Mouse (Mus musculus) kidney, postnatal 4 days (tissue): ENCODE data around the gene Usp35.

ENCODE experiments used
- DNase-seq, 2 experiments: peaks; one replicate each; pipeline ENCODE4 v3.0.0; 2021; ENCODE audit warnings: mixed read lengths in 2 of 2

Gene Usp35

GRCm38 (mm10) chr7:97331726-97332666, at the start of gene Usp35, which contains the start of gene Kctd21:
Gene Usp35 (minus strand): TSS chr7:97332020.
Gene Kctd21 (plus strand): TSS chr7:97332327.
- DNase-seq = peak; percentile 95 to 97

- no peak for DNase-seq
Observed at GRCm38 (mm10) chr7:97380500-97381123, 48.8 kb upstream of the Usp35 start.

GRCm38 (mm10) chr7:97379304-97379703, 47.5 kb upstream of the Usp35 start:
- DNase-seq = no peak

GRCm38 (mm10) chr7:97375906-97376305, 44.1 kb upstream of the Usp35 start:
- DNase-seq = no peak

GRCm38 (mm10) chr7:97375101-97375500, 43.3 kb upstream of the Usp35 start:
- no peak for DNase-seq

GRCm38 (mm10) chr7:97365887-97366286, 34.1 kb upstream of the Usp35 start:
- no peak for DNase-seq

GRCm38 (mm10) chr7:97361467-97361866, 29.6 kb upstream of the Usp35 start:
- DNase-seq = peak; percentile 42 to 52

GRCm38 (mm10) chr7:97360955-97361354, 29.1 kb upstream of the Usp35 start:
- DNase-seq = no peak

GRCm38 (mm10) chr7:97360166-97360565, 28.3 kb upstream of the Usp35 start:
- DNase-seq = no peak

GRCm38 (mm10) chr7:97358347-97358746, 26.5 kb upstream of the Usp35 start:
- DNase-seq = no peak

GRCm38 (mm10) chr7:97357840-97358239, 26.0 kb upstream of the Usp35 start:
- no peak for DNase-seq

- no peak for DNase-seq
Observed at GRCm38 (mm10) chr7:97356875-97357276, 25.1 kb upstream of the Usp35 start.

- no peak for DNase-seq
Observed at GRCm38 (mm10) chr7:97356253-97356652, 24.4 kb upstream of the Usp35 start.

- peak in 1 of 2 experiments; percentile 9 for DNase-seq
Observed at GRCm38 (mm10) chr7:97355068-97355841, 23.4 kb upstream of the Usp35 start.

GRCm38 (mm10) chr7:97353356-97353755, 21.5 kb upstream of the Usp35 start:
- DNase-seq = no peak

- no peak for DNase-seq
Observed at GRCm38 (mm10) chr7:97351792-97352513, 20.1 kb upstream of the Usp35 start.

GRCm38 (mm10) chr7:97350891-97351290, 19.1 kb upstream of the Usp35 start:
- DNase-seq = no peak

- DNase-seq = no peak
Observed at GRCm38 (mm10) chr7:97349438-97349837, 17.6 kb upstream of the Usp35 start.

GRCm38 (mm10) chr7:97348836-97349235, 17.0 kb upstream of the Usp35 start:
- no peak for DNase-seq

- DNase-seq = no peak
Observed at GRCm38 (mm10) chr7:97348318-97348717, 16.5 kb upstream of the Usp35 start.

- no peak for DNase-seq
Observed at GRCm38 (mm10) chr7:97347464-97347863, 15.6 kb upstream of the Usp35 start.

- no peak for DNase-seq
Observed at GRCm38 (mm10) chr7:97346822-97347166, 15.0 kb upstream of the Usp35 start.
